Comparison of ENCODE assay signal across 11 mouse cellular contexts in the genomic region with DNA sequence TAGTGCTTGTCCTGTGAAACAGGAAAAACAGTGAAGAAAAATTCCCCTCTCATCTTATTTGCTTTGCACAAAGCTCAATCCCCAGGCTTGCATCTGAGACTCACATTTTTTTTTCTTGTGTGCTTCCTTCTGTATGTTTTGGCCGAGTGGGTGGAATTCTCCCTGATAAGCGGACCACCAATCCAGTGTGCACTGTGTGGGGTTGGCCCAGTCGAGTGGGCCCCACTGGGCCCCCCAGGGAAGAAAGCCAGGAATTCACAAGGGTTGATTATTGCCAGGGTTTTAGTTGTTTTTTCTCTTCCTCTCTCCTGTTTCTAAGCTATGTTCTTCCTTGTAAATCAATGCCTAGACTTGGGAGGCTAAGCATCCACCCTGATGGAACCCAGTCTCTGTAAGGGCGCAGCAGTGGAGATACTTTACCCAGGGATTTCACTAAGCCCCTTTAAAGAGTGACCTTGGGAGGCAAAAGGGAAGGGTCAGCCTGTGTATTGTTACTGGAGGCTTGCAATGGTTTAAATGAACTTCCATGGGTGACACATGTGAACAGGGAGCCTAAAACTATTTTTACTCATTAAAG.
DNase-seq lines count a peak whose midpoint lies in the region; ATAC-seq and TF ChIP-seq lines count a peak whose summit lies in the region.
"Had no signal": no experiment of that assay in that cellular context is flagged by ENCODE, and none has a peak within 500 bp of the region (broad histone marks: within the 10 kb centered on the region; RNA-seq: fewer than 3 reads in every experiment).

No protein-coding gene starts in this region.

- ATAC-seq in lung, embryonic 15.5 days (ENCODE audit: borderline replicate concordance, extremely low read depth, low FRiP score, low TSS enrichment) = peak; percentile 64; the same call in 1 of the 2 replicates
- ATAC-seq in heart, embryonic 15.5 days (replicated peaks; ENCODE audit: insufficient number of reproducible peaks, insufficient read depth, low FRiP score, low read depth) = peak; percentile 92
- no peak for ATAC-seq in limb, embryonic 14.5 days (ENCODE audit: low FRiP score, low read depth)
- ATAC-seq: midbrain, embryonic 16.5 days had no signal

- H3K9ac ChIP-seq in lung, embryonic 15.5 days = no peak overlapping the region
- no peak overlapping the region for H3K9ac ChIP-seq in heart, embryonic 15.5 days
- no peak overlapping the region for H3K9ac ChIP-seq in limb, embryonic 14.5 days (ENCODE audit: low read depth, low read length, severe bottlenecking)
- H3K9ac ChIP-seq: hindbrain, embryonic 13.5 days had no signal

- H3K9me3 ChIP-seq in lung, embryonic 15.5 days = no peaks in the 10 kb centered on the region
- H3K9me3 ChIP-seq in heart, embryonic 15.5 days (replicated peaks) = no peaks in the 10 kb centered on the region
- H3K9me3 ChIP-seq in limb, embryonic 14.5 days (ENCODE audit: control insufficient read depth, low read length) = no peaks in the 10 kb centered on the region
- H3K9me3 ChIP-seq: hindbrain, embryonic 13.5 days had no signal

- WGBS in lung, embryonic 15.5 days = 20% methylated on average over 4 of the region's 4 CpGs
- WGBS in heart, embryonic 15.5 days = 38% methylated on average over 4 of the region's 4 CpGs
- WGBS in limb, embryonic 14.5 days = 59% methylated on average over 4 of the region's 4 CpGs

- H3K36me3 ChIP-seq in lung, embryonic 15.5 days = no peaks in the 10 kb centered on the region
- H3K36me3 ChIP-seq in heart, embryonic 15.5 days = no peaks in the 10 kb centered on the region
- no peaks in the 10 kb centered on the region for H3K36me3 ChIP-seq in limb, embryonic 14.5 days (ENCODE audit: control insufficient read depth, insufficient read depth, low read length)
- H3K36me3 ChIP-seq: hindbrain, embryonic 13.5 days had no signal

- H3K4me1 ChIP-seq in lung, embryonic 15.5 days = peaks cover 50% of the 10 kb centered on the region
- H3K4me1 ChIP-seq in heart, embryonic 15.5 days (replicated peaks) = peaks cover 7% of the 10 kb centered on the region
- H3K4me1 ChIP-seq in limb, embryonic 14.5 days (ENCODE audit: control insufficient read depth, insufficient read depth, low read length) = peaks cover 18% of the 10 kb centered on the region; the same call in 1 of the 2 replicates

- TF ChIP-seq POLR2A in limb, embryonic 14.5 days (IDR thresholded peaks at IDR 0.05; ENCODE audit: borderline replicate concordance, extremely low read depth, insufficient read depth, insufficient read length) = no peak

- peak overlapping the region; percentile 70 for H3K27ac ChIP-seq in lung, embryonic 15.5 days
- peak overlapping the region; percentile 74 for H3K27ac ChIP-seq in heart, embryonic 15.5 days
- no peak overlapping the region for H3K27ac ChIP-seq in limb, embryonic 14.5 days (replicated peaks; ENCODE audit: low read depth, low read length)
- H3K27ac ChIP-seq: hindbrain, embryonic 13.5 days had no signal

- H3K4me2 ChIP-seq in lung, embryonic 15.5 days = no peak overlapping the region
- H3K4me2 ChIP-seq in heart, embryonic 15.5 days = no peak overlapping the region
- H3K4me2 ChIP-seq in limb, embryonic 14.5 days (replicated peaks; ENCODE audit: low read depth, low read length, severe bottlenecking) = no peak overlapping the region
- H3K4me2 ChIP-seq: hindbrain, embryonic 13.5 days had no signal

- no peak overlapping the region for H3K4me3 ChIP-seq in lung, embryonic 15.5 days
- H3K4me3 ChIP-seq in heart, embryonic 15.5 days = no peak overlapping the region
- H3K4me3 ChIP-seq in limb, embryonic 14.5 days (replicated peaks; ENCODE audit: low read length) = no peak overlapping the region
- H3K4me3 ChIP-seq: hindbrain, embryonic 13.5 days had no signal

- no peak for DNase-seq in lung, postnatal 25 days (ENCODE audit: low spot score)
- DNase-seq in heart, adult 9 months (ENCODE audit: low spot score in 2 of 2) = peak; percentile 78 to 82
- peak; percentile 22 for DNase-seq in limb, embryonic 14.5 days (ENCODE audit: low spot score)
- no peak for DNase-seq in c-Kit-positive CD71-positive TER-119-positive erythroid progenitor cells, embryonic 14.5 days (ENCODE audit: low spot score)
- no peak for DNase-seq in spleen, postnatal 36 days (ENCODE audit: low spot score in 2 of 2)
- DNase-seq: adrenal gland, adult 8-10 months; right cerebral cortex, postnatal 25 days had no signal

- no peaks in the 10 kb centered on the region for H3K27me3 ChIP-seq in lung, embryonic 15.5 days
- no peaks in the 10 kb centered on the region for H3K27me3 ChIP-seq in heart, embryonic 15.5 days
- no peaks in the 10 kb centered on the region for H3K27me3 ChIP-seq in limb, embryonic 14.5 days (ENCODE audit: control insufficient read depth, insufficient read depth, low read length)
- H3K27me3 ChIP-seq: hindbrain, embryonic 13.5 days had no signal

Comparison
In these comparisons a context has a peak if more than half of its experiments do, and no peak if none do; other contexts are left out.
1. DNase-seq: peak in heart, adult 9 months (2 of 2) and limb, embryonic 14.5 days (single experiment); none in lung, postnatal 25 days (single experiment), c-Kit-positive CD71-positive TER-119-positive erythroid progenitor cells, embryonic 14.5 days (single experiment) and spleen, postnatal 36 days (0 of 2).